Comparison of ENCODE assay signal across 24 mouse cellular contexts in genomic region chr1:74401015-74401702, GRCm38 (mm10). TPM values are rescaled to one million over a fixed set of nuclear protein-coding genes. Genes with fewer than 3 reads are reported as not detected.
DNase-seq lines count a peak whose midpoint lies in the region; ATAC-seq and TF ChIP-seq lines count a peak whose summit lies in the region.
"Had no signal": no experiment of that assay in that cellular context is flagged by ENCODE, and none has a peak within 500 bp of the region (broad histone marks: within the 10 kb centered on the region; RNA-seq: fewer than 3 reads in every experiment).

No protein-coding gene starts in this region.

- no peak for TF ChIP-seq EP300 in liver, embryonic 14.5 days (IDR thresholded peaks at IDR 0.05; ENCODE audit: low read depth)

- H3K9ac ChIP-seq in heart, embryonic 11.5 days (ENCODE audit: low read depth, low read length), result peak overlapping the region; percentile 49; the same call in 1 of the 2 replicates
- 0 out of 2 replicates have a peak overlapping the region, but pooled peaks have one; percentile 23 for H3K9ac ChIP-seq in kidney, embryonic 16.5 days (replicated peaks; ENCODE audit: low read length)
- H3K9ac ChIP-seq in liver, embryonic 14.5 days (replicated peaks), result peak overlapping the region; percentile 25
- H3K9ac ChIP-seq: embryonic facial prominence, embryonic 15.5 days; forebrain, embryonic 13.5 days; hindbrain, embryonic 12.5 days had no signal

- no peak for TF ChIP-seq CTCF in liver, embryonic 14.5 days (IDR thresholded peaks at IDR 0.05; ENCODE audit: low read depth)

- no peak for DNase-seq in heart, postnatal 14 days
- no peak for DNase-seq in kidney, adult 11 months
- no peak for DNase-seq in liver, embryonic 14.5 days (ENCODE audit: low read depth in 3 of 3, low spot score in 3 of 3)
- DNase-seq in spleen, postnatal 14 days (ENCODE audit: low spot score in 2 of 2), result no peak
- DNase-seq: cerebellum, adult 2 months; cerebellum, postnatal 36 days; heart, adult 11 months; kidney, adult 9 months; kidney, postnatal 36 days; left cerebral cortex, postnatal 4 days; lung, postnatal 36 days; retina, postnatal 1 day; right cerebral cortex, postnatal 4 days; thymus, postnatal 36 days had no signal

- H3K27me3 ChIP-seq in heart, embryonic 11.5 days (ENCODE audit: control insufficient read depth, insufficient read depth, low read length), result no peaks in the 10 kb centered on the region
- H3K27me3 ChIP-seq in kidney, embryonic 16.5 days (ENCODE audit: insufficient read depth, low read length), result no peaks in the 10 kb centered on the region
- no peaks in the 10 kb centered on the region for H3K27me3 ChIP-seq in liver, embryonic 14.5 days (ENCODE audit: control insufficient read depth, insufficient read depth, low read length)
- H3K27me3 ChIP-seq: embryonic facial prominence, embryonic 15.5 days; forebrain, embryonic 13.5 days; hindbrain, embryonic 12.5 days had no signal

- WGBS in heart, embryonic 11.5 days (ENCODE audit: insufficient replicate concordance), result 39% methylated on average over 16 of the region's 16 CpGs
- 56% methylated on average over 16 of the region's 16 CpGs for WGBS in kidney, embryonic 16.5 days
- WGBS in liver, embryonic 14.5 days (ENCODE audit: insufficient replicate concordance), result 31% methylated on average over 16 of the region's 16 CpGs

- H3K27ac ChIP-seq in heart, embryonic 11.5 days (ENCODE audit: low read depth, low read length), result no peak overlapping the region
- H3K27ac ChIP-seq in kidney, embryonic 16.5 days (ENCODE audit: low read length), result no peak overlapping the region
- H3K27ac ChIP-seq in liver, embryonic 14.5 days, result peak overlapping the region; percentile 53
- H3K27ac ChIP-seq: embryonic facial prominence, embryonic 15.5 days; forebrain, embryonic 13.5 days; hindbrain, embryonic 12.5 days; left cerebral cortex, adult 2 months; midbrain, embryonic 10.5 days had no signal

- intact Hi-C loops in heart, postnatal 14 days (cut with DNase I), result no loop called here

- H3K4me2 ChIP-seq in heart, embryonic 11.5 days, result peak overlapping the region; percentile 46
- no peak overlapping the region for H3K4me2 ChIP-seq in kidney, embryonic 16.5 days (replicated peaks; ENCODE audit: low read depth, low read length)
- H3K4me2 ChIP-seq in liver, embryonic 14.5 days (ENCODE audit: low read depth), result peak overlapping the region; percentile 62
- H3K4me2 ChIP-seq: embryonic facial prominence, embryonic 15.5 days; forebrain, embryonic 13.5 days; hindbrain, embryonic 12.5 days had no signal

- no peak for ATAC-seq in heart, embryonic 11.5 days (replicated peaks; ENCODE audit: insufficient number of reproducible peaks, low FRiP score, low TSS enrichment)
- ATAC-seq in kidney, embryonic 16.5 days (ENCODE audit: low FRiP score, low TSS enrichment), result no peak
- no peak for ATAC-seq in liver, embryonic 14.5 days (ENCODE audit: insufficient read depth)
- no peak for ATAC-seq in megakaryocyte, adult 5-6 weeks (ENCODE audit: poor library complexity, severe bottlenecking)
- ATAC-seq: forebrain, embryonic 13.5 days had no signal

- H3K4me3 ChIP-seq in heart, embryonic 11.5 days (ENCODE audit: low read depth, low read length), result no peak overlapping the region
- H3K4me3 ChIP-seq in kidney, embryonic 16.5 days (ENCODE audit: low read length), result no peak overlapping the region
- H3K4me3 ChIP-seq in liver, embryonic 14.5 days (ENCODE audit: insufficient read depth in 1 of 2, low read depth in 2 of 2, low read length in 2 of 2), result 0 out of 4 replicates have a peak overlapping the region, but pooled peaks have one; percentile 3 to 22
- H3K4me3 ChIP-seq: embryonic facial prominence, embryonic 15.5 days; forebrain, embryonic 13.5 days; hindbrain, embryonic 12.5 days; left cerebral cortex, adult 2 months; midbrain, embryonic 10.5 days had no signal

- H3K9me3 ChIP-seq in heart, embryonic 11.5 days (replicated peaks; ENCODE audit: control insufficient read depth, low read length), result no peaks in the 10 kb centered on the region
- no peaks in the 10 kb centered on the region for H3K9me3 ChIP-seq in kidney, embryonic 16.5 days (ENCODE audit: low read length)
- no peaks in the 10 kb centered on the region for H3K9me3 ChIP-seq in liver, embryonic 14.5 days (ENCODE audit: control insufficient read depth, low read length)
- H3K9me3 ChIP-seq: embryonic facial prominence, embryonic 15.5 days; forebrain, embryonic 13.5 days; hindbrain, embryonic 12.5 days; midbrain, embryonic 10.5 days had no signal

- no peaks in the 10 kb centered on the region for H3K4me1 ChIP-seq in heart, embryonic 11.5 days (ENCODE audit: control insufficient read depth, insufficient read depth, low read length)
- peaks cover 3% of the 10 kb centered on the region; the same call in 1 of the 2 replicates for H3K4me1 ChIP-seq in kidney, embryonic 16.5 days (ENCODE audit: insufficient read depth, low read length)
- peaks cover 29 to 31% of the 10 kb centered on the region in 2 experiments for H3K4me1 ChIP-seq in liver, embryonic 14.5 days (replicated peaks; ENCODE audit: control insufficient read depth in 2 of 2, insufficient read depth in 2 of 2, low read length in 1 of 2)
- H3K4me1 ChIP-seq: forebrain, embryonic 13.5 days had no signal

- H3K36me3 ChIP-seq in heart, embryonic 11.5 days (ENCODE audit: control insufficient read depth, insufficient read depth, low read length), result no peaks in the 10 kb centered on the region
- no peaks in the 10 kb centered on the region for H3K36me3 ChIP-seq in kidney, embryonic 16.5 days (ENCODE audit: insufficient read depth, low read length)
- no peaks in the 10 kb centered on the region for H3K36me3 ChIP-seq in liver, embryonic 14.5 days (replicated peaks; ENCODE audit: control insufficient read depth, insufficient read depth, low read depth)
- H3K36me3 ChIP-seq: embryonic facial prominence, embryonic 15.5 days; hindbrain, embryonic 12.5 days; midbrain, embryonic 10.5 days had no signal

RNA-seq across cellular contexts. Expression of gene Vil1, which starts 8.0 kb away (rescaled TPM):
- 0.23 and 0.45 TPM in 2 replicates for polyA plus RNA-seq in heart, embryonic 11.5 days (2014; fragmentation: Nextera tagmentation; extraction: Ambion mirVana)
- under 1 TPM; 0.65 to 0.83 TPM for total RNA-seq in heart, postnatal 14 days (2021)
- polyA plus RNA-seq in kidney, embryonic 16.5 days (2015; fragmentation: Nextera tagmentation; extraction: Ambion mirVana), result 17.5 and 18.0 TPM in 2 replicates
- 0.39 and 0.62 TPM in 2 replicates for polyA plus RNA-seq in liver, embryonic 14.5 days (2012; rRNA removed)
- 0.40 and 0.50 TPM in 2 replicates for polyA plus RNA-seq in liver, embryonic 14.5 days (2014; fragmentation: Nextera tagmentation; extraction: Ambion mirVana)
- total RNA-seq in megakaryocyte, adult 5-6 weeks (2015), result not detected in 2 replicates
- not detected in 2 replicates for total RNA-seq in megakaryocyte, adult 5-6 weeks (2017)
- total RNA-seq: gastrocnemius, adult 8-10 months; neutrophil, adult 5-6 weeks had no signal

RNA-seq across cellular contexts. Expression of gene Ctdsp1, which starts 9.8 kb away (rescaled TPM):
- 59.6 and 63.8 TPM in 2 replicates for polyA plus RNA-seq in heart, embryonic 11.5 days (2014; fragmentation: Nextera tagmentation; extraction: Ambion mirVana)
- total RNA-seq in heart, postnatal 14 days (2021), result 100 to 1,000 TPM; 106 to 118 TPM
- polyA plus RNA-seq in kidney, embryonic 16.5 days (2015; fragmentation: Nextera tagmentation; extraction: Ambion mirVana), result 91.1 and 94.0 TPM in 2 replicates
- polyA plus RNA-seq in liver, embryonic 14.5 days (2012; rRNA removed), result 36.0 and 39.6 TPM in 2 replicates
- polyA plus RNA-seq in liver, embryonic 14.5 days (2014; fragmentation: Nextera tagmentation; extraction: Ambion mirVana), result 37.6 and 40.3 TPM in 2 replicates
- 130 and 145 TPM in 2 replicates for total RNA-seq in megakaryocyte, adult 5-6 weeks (2015)
- total RNA-seq in megakaryocyte, adult 5-6 weeks (2017), result 53.2 and 61.1 TPM in 2 replicates

RNA-seq across cellular contexts. Expression of gene Slc11a1, which starts 26.2 kb away (rescaled TPM):
- polyA plus RNA-seq in heart, embryonic 11.5 days (2014; fragmentation: Nextera tagmentation; extraction: Ambion mirVana), result 1.1 TPM in 2 replicates
- 1 to 10 TPM; 2.7 to 4.1 TPM for total RNA-seq in heart, postnatal 14 days (2021)
- 4.5 and 5.4 TPM in 2 replicates for polyA plus RNA-seq in kidney, embryonic 16.5 days (2015; fragmentation: Nextera tagmentation; extraction: Ambion mirVana)
- 9.2 and 13.7 TPM in 2 replicates for polyA plus RNA-seq in liver, embryonic 14.5 days (2012; rRNA removed)
- 8.3 and 8.7 TPM in 2 replicates for polyA plus RNA-seq in liver, embryonic 14.5 days (2014; fragmentation: Nextera tagmentation; extraction: Ambion mirVana)
- total RNA-seq in megakaryocyte, adult 5-6 weeks (2015), result 54.7 and 60.8 TPM in 2 replicates
- 46.2 and 48.1 TPM in 2 replicates for total RNA-seq in megakaryocyte, adult 5-6 weeks (2017)

RNA-seq across cellular contexts. Expression of gene Catip, which starts 39.3 kb away (rescaled TPM):
- 0.17 and 0.59 TPM in 2 replicates for polyA plus RNA-seq in heart, embryonic 11.5 days (2014; fragmentation: Nextera tagmentation; extraction: Ambion mirVana)
- total RNA-seq in heart, postnatal 14 days (2021), result under 1 TPM; 0.12 to 0.67 TPM
- 0.50 and 0.53 TPM in 2 replicates for polyA plus RNA-seq in kidney, embryonic 16.5 days (2015; fragmentation: Nextera tagmentation; extraction: Ambion mirVana)
- 0.05 and 0.10 TPM in 2 replicates for polyA plus RNA-seq in liver, embryonic 14.5 days (2012; rRNA removed)
- not detected in 2 replicates for polyA plus RNA-seq in liver, embryonic 14.5 days (2014; fragmentation: Nextera tagmentation; extraction: Ambion mirVana)
- total RNA-seq in megakaryocyte, adult 5-6 weeks (2015), result 0.07 TPM in 1 of 2 replicates, not detected in the other
- total RNA-seq in megakaryocyte, adult 5-6 weeks (2017), result 0.26 TPM in 1 of 2 replicates, not detected in the other
- total RNA-seq: neutrophil, adult 5-6 weeks had no signal

Comparison
In these comparisons a context has a peak if more than half of its experiments do, and no peak if none do; other contexts are left out.
1. H3K4me3 ChIP-seq: peak in liver, embryonic 14.5 days (2 of 2); none in heart, embryonic 11.5 days (single experiment) and kidney, embryonic 16.5 days (single experiment).
2. RNA of gene Vil1, which starts 8.0 kb away (polyA plus RNA-seq): 17.5 to 18.0 TPM in kidney, embryonic 16.5 days; 0.39 to 0.62 TPM in liver, embryonic 14.5 days and 0.23 to 0.45 TPM in heart, embryonic 11.5 days; every median in the first group is over 10 times any median in the second.
3. Peak in every context shown above with its lines, with median percentiles within 50 percentile points of each other: H3K9ac ChIP-seq.